Mouse (Mus musculus): ENCODE results near the gene Ube2l6.

DNA sequence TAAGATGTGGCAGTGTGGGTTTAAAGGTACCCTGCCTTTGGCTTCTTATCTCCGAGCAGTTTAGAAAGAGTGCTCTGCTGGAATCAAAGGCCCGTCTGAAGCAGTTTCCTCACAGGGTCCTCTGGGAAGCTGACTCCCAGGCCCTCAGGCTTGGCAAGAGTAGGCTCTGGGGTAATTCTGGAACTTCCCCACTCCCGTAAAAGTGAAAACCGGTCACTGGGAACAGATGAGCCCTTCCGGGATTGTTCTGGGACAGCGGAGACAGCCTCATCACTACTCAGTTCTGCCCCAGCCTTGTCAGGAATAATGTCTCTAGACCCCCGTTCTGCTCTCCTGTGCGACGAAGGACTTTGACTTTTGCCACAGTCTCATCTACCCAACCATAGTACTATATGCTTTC, 8.2 kb upstream of the Ube2l6 start:
- TF ChIP-seq CTCF (IDR thresholded peaks at IDR 0.05; ENCODE audit: low read depth, low read length) (no peak), POLR2A (IDR thresholded peaks at IDR 0.05; ENCODE audit: borderline replicate concordance, low read depth, low read length) (no peak)

All from bone marrow macrophage, adult 2 months (primary cell).